Mouse (Mus musculus) embryonic facial prominence, embryonic 10.5 days (tissue): ENCODE measurements around the gene Ippk. TPM values are rescaled to one million over a fixed set of nuclear protein-coding genes. Genes with fewer than 3 reads are reported as not detected.

Experiments
- DNase-seq: peaks from one replicate; pipeline ENCODE4 v3.0.0-alpha.2; 2017; ENCODE audit warnings: low spot score
- H3K27ac ChIP-seq: fragments of 300-500 bp; sonication (generic); replicated peaks from 2 replicates; pipeline ENCODE4 v1.5.1; 2016; ENCODE audit warnings: mild to moderate bottlenecking
- H3K27me3 ChIP-seq: fragments of 300-500 bp; sonication (generic); replicated peaks from 2 replicates; pipeline ENCODE4 v1.6.1; 2016; ENCODE audit warnings: low read depth, mild to moderate bottlenecking; ENCODE audit not compliant: poor library complexity, severe bottlenecking
- H3K36me3 ChIP-seq: fragments of 300-500 bp; sonication (generic); replicated peaks from 2 replicates; pipeline ENCODE4 v1.6.1; 2016; ENCODE audit warnings: mild to moderate bottlenecking, moderate library complexity
- H3K4me1 ChIP-seq: fragments of 300-500 bp; sonication (generic); 2 replicates; pipeline ENCODE4 v1.6.1; 2016
- H3K4me3 ChIP-seq: fragments of 300-500 bp; sonication (generic); 2 replicates; pipeline ENCODE4 v1.5.1; 2016; ENCODE audit warnings: mild to moderate bottlenecking, moderate library complexity
- H3K9me3 ChIP-seq: fragments of 300-500 bp; sonication (generic); 2 replicates; pipeline ENCODE4 v1.6.1; 2016; ENCODE audit warnings: mild to moderate bottlenecking
- whole genome bisulfite sequencing: fragments of 180-500 bp; shearing (Covaris S2); methylation state at CpG from one replicate; pipeline ENCODE4 v1.1.7; 2016; 5-methylcytosine and 5-hydroxymethylcytosine counted together
- polyA plus RNA-seq: library from polyadenylated mRNA; unstranded; fragments of >200 nt; fragmentation: Nextera tagmentation; extraction: Ambion mirVana; gene quantifications from 2 replicates; pipeline ENCODE4 v1.2.1, GENCODE M21; 2016

Ippk gene
- polyA plus RNA-seq, 1 experiment from 2014 or later: 18.3 TPM

DNA sequence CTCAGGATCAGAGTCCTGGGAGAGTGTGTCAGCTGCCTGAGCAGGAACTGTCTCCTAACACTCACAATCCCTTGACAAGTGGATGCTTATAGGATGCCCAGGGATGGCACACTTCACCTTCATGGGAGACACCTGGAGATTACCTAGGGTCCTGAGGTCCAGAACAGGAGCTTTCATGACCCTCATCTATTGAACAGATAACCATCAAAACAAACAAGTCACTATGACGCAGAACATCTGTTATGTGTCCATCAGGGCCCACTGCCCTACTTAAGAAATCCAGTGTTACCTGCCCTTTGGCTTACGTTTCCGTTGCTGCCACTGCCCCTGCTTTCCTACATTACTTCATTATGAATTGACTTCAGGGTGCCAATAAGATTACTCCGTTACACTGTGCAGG lies 84.7 kb downstream of the Ippk start:
- H3K9me3 ChIP-seq: no peaks in the 10 kb centered on the region
- no peaks in the 10 kb centered on the region for H3K27me3 ChIP-seq
- H3K4me3 ChIP-seq: no peak overlapping the region
- peaks cover 5% of the 10 kb centered on the region; the same call in 1 of the 2 replicates for H3K4me1 ChIP-seq
- H3K27ac ChIP-seq: no peak overlapping the region
- H3K36me3 ChIP-seq: no peaks in the 10 kb centered on the region
- no peak for DNase-seq
- WGBS: 82% methylated on average over 4 of the region's 4 CpGs

DNA sequence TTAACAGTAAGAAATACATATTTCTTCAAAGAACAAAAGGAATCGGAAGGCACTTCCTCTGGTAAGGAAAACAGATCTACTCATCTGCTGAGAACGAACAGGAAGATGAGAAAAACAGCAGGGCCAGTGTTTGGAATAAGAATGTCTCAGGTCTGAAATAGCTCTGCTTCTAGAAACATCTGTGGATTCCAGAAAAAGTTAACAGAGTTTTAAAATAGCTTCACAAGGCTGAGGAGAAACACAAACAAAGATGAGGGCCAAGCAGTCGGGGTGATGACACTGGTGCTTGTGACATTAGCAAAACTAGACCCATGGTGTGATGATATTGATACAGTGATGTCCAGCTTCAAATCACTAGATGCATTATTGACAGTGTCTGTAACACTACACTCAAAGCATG lies 86.1 kb downstream of the Ippk start:
- Histone ChIP-seq H3K9me3 (no peaks in the 10 kb centered on the region), H3K27ac (no peak overlapping the region), H3K4me1 (peaks cover 5% of the 10 kb centered on the region; the same call in 1 of the 2 replicates), H3K4me3 (no peak overlapping the region), H3K36me3 (no peaks in the 10 kb centered on the region), H3K27me3 (no peaks in the 10 kb centered on the region)
- no peak for DNase-seq
- 78% methylated on average over 3 of the region's 3 CpGs for WGBS

Other genes starting within 250 kb of the Ippk start
- gene Ninj1, start 233.8 kb upstream of the Ippk start, polyA plus RNA-seq: 26.6 and 28.0 TPM in 2 replicates
- 31.6 and 35.0 TPM in 2 replicates for gene Card19, start 205.2 kb upstream of the Ippk start, polyA plus RNA-seq
- gene Susd3, start 172.5 kb upstream of the Ippk start, polyA plus RNA-seq: 1.2 and 1.7 TPM in 2 replicates
- 1.2 and 1.3 TPM in 2 replicates for gene Fgd3, start 100.9 kb upstream of the Ippk start, polyA plus RNA-seq
- gene Bicd2, start 79.7 kb upstream of the Ippk start, polyA plus RNA-seq: 32.6 and 33.3 TPM in 2 replicates
- gene Tes3-ps, start 72.1 kb downstream of the Ippk start, polyA plus RNA-seq: 1.4 and 1.9 TPM in 2 replicates
- 0.40 and 0.47 TPM in 2 replicates for gene Ecm2, start 83.6 kb downstream of the Ippk start, polyA plus RNA-seq
- gene Aspn, start 123.2 kb downstream of the Ippk start, polyA plus RNA-seq: 0.12 and 0.35 TPM in 2 replicates
- 1.2 TPM in 2 replicates for gene Omd, start 161.2 kb downstream of the Ippk start, polyA plus RNA-seq
- 2.0 and 3.6 TPM in 2 replicates for gene Ogn, start 186.8 kb downstream of the Ippk start, polyA plus RNA-seq
- gene Cenpp, start 231.5 kb downstream of the Ippk start, polyA plus RNA-seq: 34.4 and 35.2 TPM in 2 replicates
- 21.7 and 24.2 TPM in 2 replicates for gene Nol8, start 231.8 kb downstream of the Ippk start, polyA plus RNA-seq